Mouse (Mus musculus) liver, adult 2 months (tissue): ENCODE results near the gene Slc25a30.

ENCODE experiments used
- CTCF ChIP-seq: fragments of 200-500 bp; IDR thresholded peaks from 2 replicates; pipeline ENCODE4 v1.5.1; 2011; ENCODE audit warnings: low read depth, low read length, control low read depth
- POLR2A ChIP-seq: fragments of 200-500 bp; IDR thresholded peaks from 2 replicates; pipeline ENCODE4 v1.6.1; 2011; ENCODE audit warnings: low read length, control low read depth; ENCODE audit not compliant: insufficient read depth; ENCODE audit errors: extremely low read depth

GRCm38 (mm10) chr14:75819341-75819740 lies 32.5 kb upstream of the Slc25a30 start:
- no peak for TF ChIP-seq CTCF
- no peak for TF ChIP-seq POLR2A
